Mouse (Mus musculus): ENCODE measurements around the gene Irx6.

Irx6 gene

GRCm38 (mm10) chr8:92674244-92675128 is at the start of gene Irx6:
TSS of gene Irx6 (plus strand) at chr8:92674288.
- no peak for DNase-seq

GRCm38 (mm10) chr8:92628711-92629650 is 45.1 kb upstream of the Irx6 start:
- DNase-seq = no peak

DNA sequence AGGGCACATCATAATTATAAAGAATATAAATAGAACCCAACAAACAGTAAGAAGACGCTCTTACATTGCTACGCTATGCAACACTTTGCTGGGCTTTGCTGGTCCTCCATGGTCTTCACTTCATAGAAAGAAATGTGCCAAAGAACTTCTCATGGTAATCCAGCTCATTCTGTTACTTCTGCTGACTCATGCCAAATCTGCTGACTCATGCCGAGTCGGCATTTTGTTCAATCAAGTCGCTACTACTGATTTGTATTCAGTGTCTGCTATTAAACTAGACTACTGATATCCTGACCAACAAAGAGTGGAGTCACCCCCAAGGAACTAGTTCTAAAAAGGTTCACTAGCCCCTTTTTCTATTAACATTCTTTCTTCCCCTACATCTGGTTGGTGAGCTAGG is 40.9 kb upstream of the Irx6 start:
- DNase-seq = no peak

DNA sequence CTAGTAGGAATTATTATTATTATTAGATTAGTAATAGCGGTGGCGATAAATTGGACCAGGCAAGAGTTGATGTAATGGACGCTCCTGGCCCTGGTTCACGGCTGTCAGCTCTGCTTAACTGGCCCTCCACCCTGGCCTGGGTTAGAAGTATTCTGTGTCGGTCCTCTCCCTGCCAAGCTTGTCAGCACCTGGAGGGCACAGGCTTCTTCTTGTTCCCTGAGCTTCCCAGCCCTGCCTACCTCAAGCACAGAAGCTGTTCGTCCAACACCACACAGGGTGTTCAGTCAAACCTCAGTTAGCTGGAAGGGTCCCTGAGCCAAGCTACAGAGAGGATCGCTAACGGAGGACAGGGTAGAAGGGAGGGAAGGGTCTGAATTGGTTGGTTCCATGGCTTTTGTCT is 33.3 kb upstream of the Irx6 start:
- no peak for DNase-seq

GRCm38 (mm10) chr8:92646637-92647036 is 27.5 kb upstream of the Irx6 start:
- DNase-seq = no peak

- no peak for DNase-seq
Observed at GRCm38 (mm10) chr8:92664207-92664606, 9.9 kb upstream of the Irx6 start.

GRCm38 (mm10) chr8:92670236-92670635 is 3.9 kb upstream of the Irx6 start:
- no peak for DNase-seq

DNA sequence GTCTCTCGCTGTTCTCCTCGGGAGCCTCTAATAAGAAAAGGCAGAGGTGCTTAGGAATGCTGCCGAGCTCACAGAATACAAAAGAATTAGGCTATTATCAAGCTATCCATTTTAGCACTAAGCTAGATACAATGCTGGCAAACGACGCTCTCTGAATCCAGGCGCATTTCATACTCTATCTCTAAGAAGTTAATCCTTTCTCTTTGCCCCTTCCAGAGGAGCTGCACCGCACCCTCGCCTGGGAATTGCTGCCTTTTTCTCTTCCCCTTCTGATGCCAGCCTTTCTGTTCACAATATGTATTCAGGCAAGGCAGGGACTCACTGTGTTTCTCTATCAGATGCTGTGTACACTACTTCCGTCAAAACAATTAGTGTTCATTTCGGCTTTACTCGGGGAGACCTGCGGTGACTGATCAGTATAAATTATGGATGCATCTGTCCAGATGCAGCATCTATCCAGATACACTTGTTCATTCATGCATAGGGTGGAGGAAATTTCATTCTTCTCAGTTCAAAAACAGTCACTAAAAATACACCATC is 3.4 kb upstream of the Irx6 start:
- DNase-seq = no peak

DNA sequence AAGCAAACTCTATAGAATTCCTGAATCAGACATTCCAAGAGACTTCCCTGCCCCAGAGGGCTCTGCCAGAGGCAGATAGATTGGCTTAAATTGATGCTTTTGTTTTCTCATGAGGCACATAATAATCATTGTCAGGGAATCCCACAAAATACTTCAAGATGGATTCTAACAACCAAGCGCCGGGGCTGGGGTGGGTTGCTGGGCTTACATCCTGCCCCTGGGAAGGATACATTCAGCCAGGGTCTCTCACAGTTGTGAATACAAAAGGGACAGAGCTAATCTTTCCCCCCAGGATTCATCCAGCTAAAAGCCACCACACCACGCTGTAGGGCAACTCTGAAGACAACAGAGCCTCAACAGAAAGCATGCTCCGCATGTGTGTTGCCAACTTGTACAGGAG is 2.2 kb upstream of the Irx6 start:
- DNase-seq = no peak

DNA sequence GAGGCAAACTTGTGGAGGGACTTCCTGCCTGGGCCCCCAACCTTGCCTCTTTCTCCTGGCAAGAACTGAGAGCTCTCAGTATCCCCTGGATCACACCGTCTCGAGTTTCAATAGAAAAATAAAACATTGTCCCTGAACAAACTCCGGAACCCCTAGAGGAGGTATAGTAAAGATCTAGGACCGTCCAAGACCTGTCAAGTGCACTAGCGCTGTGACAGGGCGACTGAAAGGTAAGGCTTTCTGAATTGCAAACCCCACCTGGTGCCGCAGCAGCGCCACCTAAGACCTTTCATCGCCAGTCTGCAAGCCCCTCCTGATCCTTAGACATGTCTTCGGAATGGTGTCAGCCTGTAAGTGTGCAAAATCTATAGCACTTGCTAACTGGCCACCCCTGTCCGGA is 987 bp upstream of the Irx6 start:
- no peak for DNase-seq

- DNase-seq = no peak
Observed at GRCm38 (mm10) chr8:92673555-92674243, 389 bp upstream of the Irx6 start.

DNA sequence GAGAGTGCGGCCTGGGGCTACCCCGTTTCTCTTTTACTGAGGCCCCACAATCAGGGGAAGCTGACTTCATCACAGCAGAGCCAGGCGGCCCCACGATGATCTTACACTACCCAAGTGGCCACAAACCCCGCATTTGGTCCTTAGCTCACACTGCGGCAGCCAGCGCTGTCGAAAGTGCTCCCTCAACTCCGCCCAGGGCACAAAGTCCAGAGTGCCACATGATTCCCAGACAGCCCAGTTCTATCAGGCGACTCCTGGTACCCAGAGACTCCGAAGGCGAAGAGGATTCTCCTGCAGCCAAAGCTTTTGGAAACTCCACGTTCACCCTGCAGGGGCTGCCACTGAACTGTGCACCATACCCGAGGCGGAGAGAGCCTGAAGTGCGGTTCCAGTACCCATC is 4.3 kb downstream of the Irx6 start:
- DNase-seq = no peak

DNA sequence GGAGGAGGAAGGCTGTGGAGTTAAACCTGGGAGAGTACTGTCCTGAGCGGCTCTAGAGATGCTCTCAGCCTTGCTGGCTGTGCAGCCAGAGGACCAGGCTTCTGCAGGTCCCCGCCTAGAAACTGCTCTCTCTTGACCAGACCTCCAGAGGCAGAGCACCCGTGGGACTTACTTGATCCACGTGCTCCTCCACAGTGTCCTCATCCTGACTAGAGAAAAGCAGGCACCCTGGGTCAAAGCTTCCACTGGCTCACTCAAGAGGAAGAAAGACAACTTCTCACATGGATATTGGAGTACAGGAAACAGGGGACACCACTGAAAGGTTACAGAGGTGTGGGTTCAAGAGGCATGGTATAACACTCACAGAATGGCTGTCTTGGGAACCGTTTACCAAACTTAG is 23.3 kb downstream of the Irx6 start:
- DNase-seq = no peak

DNA sequence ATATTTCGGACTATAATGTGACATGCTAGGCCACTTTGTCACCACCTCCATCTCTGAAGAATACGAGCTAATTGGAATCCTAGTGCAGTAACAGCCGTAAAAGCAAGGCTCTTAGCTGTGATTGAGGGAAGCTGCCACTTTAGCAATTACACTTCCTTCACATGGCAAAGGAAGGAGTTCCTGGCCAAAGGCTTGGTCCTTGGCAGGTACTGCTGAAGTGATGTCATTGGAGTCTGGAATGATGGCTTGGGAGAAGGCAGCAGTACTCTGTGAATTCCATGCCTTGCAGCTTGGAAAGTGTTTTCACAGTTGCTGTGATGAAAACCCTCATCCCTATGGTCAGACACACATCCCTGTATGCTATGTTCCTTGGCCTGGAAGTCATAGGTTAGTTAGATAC is 24.3 kb downstream of the Irx6 start:
- no peak for DNase-seq

- DNase-seq = no peak
Observed at GRCm38 (mm10) chr8:92699922-92700540, 25.9 kb downstream of the Irx6 start.

- DNase-seq = no peak
Observed at GRCm38 (mm10) chr8:92703375-92703774, 29.3 kb downstream of the Irx6 start.

DNA sequence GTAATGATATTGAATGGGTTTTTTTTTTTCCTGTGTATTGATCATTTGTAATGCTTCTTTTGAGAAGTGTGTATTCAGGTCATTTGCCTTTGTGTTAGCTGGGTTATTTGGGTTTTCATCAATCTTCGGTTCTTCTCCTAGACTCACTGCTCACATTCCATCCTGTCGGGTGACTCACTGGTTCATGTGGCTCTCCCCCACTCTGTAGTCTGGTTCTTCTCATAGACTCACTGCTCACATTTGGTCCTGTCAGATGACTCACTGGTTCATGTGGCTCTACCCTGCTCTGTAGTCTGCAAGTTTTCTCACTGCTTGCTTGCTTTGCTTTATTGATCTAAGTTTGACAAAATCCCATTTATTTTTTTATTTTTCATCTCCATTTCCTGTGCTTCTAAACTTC is 32.2 kb downstream of the Irx6 start:
- DNase-seq = no peak

DNA sequence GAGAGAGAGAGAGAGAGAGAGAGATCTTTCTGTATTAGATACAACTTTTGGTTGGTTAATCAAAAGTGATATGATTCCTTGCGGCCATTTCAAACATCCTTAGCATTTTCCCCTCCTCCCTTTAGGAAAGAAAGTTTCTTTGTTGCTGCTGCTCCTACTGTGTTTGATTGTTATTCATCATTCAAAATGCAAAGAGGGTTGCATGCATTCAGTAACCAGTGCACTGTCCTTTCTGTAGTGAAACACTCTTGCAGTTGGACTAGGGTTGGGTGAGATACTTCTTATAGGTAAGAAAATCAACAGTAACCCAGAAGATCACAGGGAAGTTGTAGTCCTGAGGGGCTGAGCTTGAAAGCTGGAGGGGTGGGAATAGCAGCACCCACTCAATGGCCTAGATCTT is 39.2 kb downstream of the Irx6 start:
- DNase-seq = no peak

DNA sequence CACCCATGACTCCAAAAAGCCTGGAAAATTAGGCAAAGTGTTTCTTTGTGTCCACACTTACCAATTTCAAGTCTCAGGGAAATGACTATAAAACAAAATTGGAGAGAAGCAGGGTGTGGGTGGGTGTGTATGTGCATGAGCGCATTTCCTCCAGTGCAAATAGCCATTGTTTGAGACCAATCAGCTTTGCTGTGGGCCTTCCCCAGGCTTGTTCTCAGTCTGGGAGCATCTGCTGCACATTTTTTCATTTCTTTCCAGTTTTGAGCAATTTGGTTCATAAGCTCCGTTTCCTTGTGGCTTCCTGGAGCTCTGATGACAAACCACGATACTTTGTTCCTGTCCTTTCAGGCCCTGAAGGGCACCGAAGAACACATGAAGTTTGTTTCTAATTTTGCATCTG is 43.3 kb downstream of the Irx6 start:
- no peak for DNase-seq

DNA sequence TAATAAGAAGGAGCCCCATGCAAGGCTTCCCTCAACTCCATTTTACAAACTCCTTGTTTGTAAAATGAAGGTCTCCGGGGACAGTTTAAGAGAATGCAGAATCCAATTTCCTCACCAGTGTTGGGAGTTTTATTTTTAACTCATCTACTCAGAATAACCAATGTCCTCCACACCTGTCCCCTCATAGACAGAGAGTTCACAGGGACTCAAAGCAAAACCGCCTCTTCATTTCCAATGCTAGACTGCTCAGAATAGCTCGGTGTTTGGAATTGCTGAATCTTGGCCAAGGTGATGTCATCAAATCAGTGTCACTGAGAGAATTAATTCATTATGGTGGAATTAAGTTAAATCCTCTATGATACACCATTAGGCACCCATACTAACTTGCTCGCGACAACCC is 44.0 kb downstream of the Irx6 start:
- DNase-seq = no peak

DNA sequence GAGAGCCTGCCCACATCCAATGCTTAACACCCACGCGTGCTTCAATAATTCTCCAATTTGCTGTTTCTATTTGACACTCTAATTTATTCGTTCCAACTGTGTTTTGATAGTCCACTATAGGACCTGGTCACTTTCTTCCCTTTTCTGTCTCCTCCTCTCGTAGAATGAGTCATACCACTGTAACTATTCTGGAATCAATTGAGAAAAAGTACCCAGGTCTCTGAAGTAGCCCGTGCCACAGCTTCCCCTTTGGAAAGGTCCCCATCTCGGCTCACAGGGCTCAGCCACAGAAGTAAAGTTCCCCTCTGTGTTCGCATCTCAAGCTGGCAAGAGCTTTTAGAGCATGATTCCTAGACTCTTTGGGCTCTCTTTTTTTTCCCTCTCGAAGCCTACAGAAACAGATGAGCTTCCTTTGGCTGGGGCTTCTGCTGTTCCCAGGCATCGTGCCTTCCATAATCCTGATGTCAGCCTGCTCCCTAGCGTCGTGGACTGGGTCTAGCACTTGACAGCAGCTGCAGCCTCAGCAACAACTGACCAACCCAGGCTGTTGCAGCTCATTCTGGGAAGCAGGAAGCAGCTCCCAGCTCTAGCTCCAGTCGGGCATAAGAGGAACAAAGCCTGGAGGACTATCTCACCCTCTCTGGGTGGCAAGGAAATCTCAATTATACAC is 47.3 kb downstream of the Irx6 start:
- no peak for DNase-seq

DNA sequence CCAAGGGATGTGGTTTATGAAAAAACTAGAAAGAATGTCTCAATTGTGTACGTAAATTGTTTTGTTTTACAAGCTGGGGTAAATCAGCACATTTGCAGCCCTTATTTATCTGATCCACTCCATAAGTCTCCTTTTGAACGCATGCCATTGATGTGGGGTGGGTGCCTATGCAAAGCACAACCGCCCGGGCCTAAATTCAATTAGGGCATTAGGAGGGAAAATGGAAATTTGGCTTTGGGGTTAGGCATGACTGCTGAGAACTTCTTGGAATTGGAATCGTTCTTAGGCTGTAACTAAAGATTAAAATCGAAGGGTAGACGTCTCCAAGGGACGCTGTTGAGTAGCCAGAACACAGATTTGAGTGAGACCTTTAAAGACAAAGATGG is 47.8 kb downstream of the Irx6 start:
- no peak for DNase-seq

All from thymus, adult 18-20 months (tissue).